Mouse (Mus musculus) regulatory T cell (primary cell): Measurements from ENCODE around the gene BC055324.
"Not testable (repeated sequence)": the region's sequence is repeated elsewhere in the genome, so short reads cannot be mapped to it uniquely, and the experiment has no call there.

Source experiments
- in situ Hi-C: fragments of 300-600 bp; cut with MboI, MseI; formaldehyde crosslinking; loops from one replicate; pipeline ENCODE4 v1.15.1; 2025; ENCODE audit warnings: high pct_unique_total_duplicates

BC055324 gene

GRCm38 (mm10) chr1:163994721-163995608 is at the start of gene BC055324, which contains the start of gene Mettl18:
BC055324 (minus strand) TSS chr1:163994796.
Mettl18 (plus strand) TSS chr1:163994889.
- in situ Hi-C loops, result loop anchor here (5.0 kb wide), 1 partner anchor 72 kb away; no protein-coding TSS in a partner anchor

- in situ Hi-C loops, result loop anchor here (25.0 kb wide), 1 partner anchor 744 kb away; the partner anchor contains the start of gene Dpt
These were observed 49.0 kb upstream of the BC055324 start for GRCm38 (mm10) chr1:164043549-164043948.

- in situ Hi-C loops, result loop anchor here (25.0 kb wide), 1 partner anchor 747 kb away; the partner anchor contains the start of gene Dpt
These were observed 46.0 kb upstream of the BC055324 start for GRCm38 (mm10) chr1:164040385-164041135.

DNA sequence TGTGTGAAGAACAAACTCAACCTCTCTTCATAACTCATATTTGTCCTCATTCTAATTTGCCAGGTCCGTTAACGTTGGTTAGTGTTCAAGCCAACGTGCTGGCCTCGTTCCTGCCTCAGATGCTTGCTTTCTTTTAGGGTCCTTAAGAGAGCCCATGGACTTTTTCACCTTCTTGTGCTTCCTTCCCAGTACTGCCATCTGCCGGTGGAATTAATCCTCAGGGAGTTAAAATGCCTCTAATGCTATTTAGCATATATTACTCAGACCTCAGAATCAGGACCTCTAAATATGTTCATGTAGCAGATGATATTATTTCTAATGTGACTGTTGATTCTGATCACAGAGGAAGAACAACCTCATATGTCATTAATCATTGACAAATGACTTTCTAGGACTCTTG is 32.8 kb upstream of the BC055324 start:
- in situ Hi-C loops, result loop anchor here (5.0 to 25.0 kb wide), 2 partner anchors 110 to 760 kb away; partner anchors contain the start of gene Dpt

DNA sequence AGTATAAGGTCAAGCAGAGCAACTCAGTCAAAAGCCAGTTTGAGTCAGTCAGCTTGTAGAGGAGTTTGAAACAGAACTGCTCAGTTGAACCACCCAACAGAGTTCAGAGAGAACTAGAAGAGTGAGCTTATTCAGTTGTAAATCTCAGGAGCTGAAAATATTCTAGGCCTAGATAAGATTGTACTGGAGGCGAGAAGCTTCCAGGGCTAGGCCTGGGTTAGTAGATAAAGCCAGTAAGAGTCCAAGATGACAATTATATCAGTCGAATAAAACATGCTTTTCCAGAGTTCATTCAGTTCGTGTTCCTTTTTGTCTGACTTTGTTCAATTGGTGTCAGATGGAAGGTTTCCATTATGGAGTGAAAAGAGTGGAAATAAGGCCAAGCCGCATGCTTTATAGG is 31.1 kb upstream of the BC055324 start:
- in situ Hi-C loops, result loop anchor here (5.0 to 25.0 kb wide), 2 partner anchors 112 to 762 kb away; partner anchors contain the start of gene Dpt

DNA sequence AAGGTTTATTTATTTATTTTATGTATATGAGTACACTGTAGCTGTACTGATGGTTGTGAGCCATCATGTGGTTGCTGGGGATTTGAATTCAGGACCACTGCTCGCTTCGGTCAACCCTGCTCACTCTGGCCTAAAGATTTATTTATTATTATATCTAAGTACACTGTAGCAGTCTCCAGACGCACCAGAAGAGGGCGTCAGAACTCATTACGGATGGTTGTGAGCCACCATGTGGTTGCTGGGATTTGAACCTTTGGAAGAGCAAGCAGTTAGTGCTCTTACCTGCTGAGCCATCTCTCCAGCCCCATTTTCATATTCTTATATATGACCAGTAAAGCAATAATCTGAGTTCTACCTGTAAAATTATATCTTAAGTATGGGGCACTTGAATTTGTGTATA is 27.5 kb upstream of the BC055324 start:
- in situ Hi-C loops, result not testable (repeated sequence)

DNA sequence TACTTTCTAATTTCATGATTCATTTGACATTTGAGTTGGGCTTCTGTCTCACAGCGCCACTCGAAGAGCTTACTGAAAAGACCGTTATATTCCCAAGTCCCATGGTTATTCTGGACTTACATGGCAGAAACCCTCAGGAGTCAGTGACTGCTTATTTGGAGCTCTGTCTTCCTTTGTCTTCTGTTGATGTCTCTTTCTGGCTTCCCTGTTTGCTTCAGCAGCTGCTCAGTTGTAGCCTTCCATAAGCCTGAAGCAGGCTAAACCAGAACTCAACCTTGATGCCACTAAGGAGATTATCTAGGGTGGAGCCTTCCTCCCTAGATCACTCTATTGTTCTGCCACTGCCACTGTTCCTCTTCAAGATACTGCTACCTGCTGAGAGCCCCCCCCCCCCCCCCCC is 26.1 kb upstream of the BC055324 start:
- in situ Hi-C loops, result not testable (repeated sequence)

GRCm38 (mm10) chr1:164019789-164020188 is 25.2 kb upstream of the BC055324 start:
- in situ Hi-C loops, result no loop called here

- in situ Hi-C loops, result no loop called here
These were observed 23.8 kb upstream of the BC055324 start for GRCm38 (mm10) chr1:164018221-164018896.

GRCm38 (mm10) chr1:164014616-164015015 is 20.0 kb upstream of the BC055324 start:
- in situ Hi-C loops, result no loop called here

GRCm38 (mm10) chr1:164009235-164009634 is 14.6 kb upstream of the BC055324 start:
- in situ Hi-C loops, result no loop called here

DNA sequence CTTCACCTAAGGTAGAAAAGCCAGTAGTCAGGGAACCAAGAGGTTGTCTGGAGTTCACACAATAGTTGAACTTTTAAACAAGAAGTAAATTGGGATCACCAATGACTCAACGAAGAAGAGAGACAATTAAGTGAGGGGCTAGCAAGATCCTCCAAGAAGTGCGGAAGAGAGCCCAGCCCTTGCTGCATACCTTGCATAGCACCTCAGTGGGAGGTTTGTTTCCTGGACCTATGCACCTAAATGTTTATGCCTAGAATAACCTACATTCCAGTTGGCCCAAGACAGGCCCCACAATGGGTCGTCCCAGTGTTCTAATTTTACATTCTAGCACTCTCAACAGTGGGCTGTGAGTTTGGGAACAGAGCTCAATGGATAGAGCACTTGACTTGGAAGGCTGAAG is 9.7 kb upstream of the BC055324 start:
- in situ Hi-C loops, result no loop called here

- in situ Hi-C loops, result no loop called here
These were observed 7.3 kb upstream of the BC055324 start for GRCm38 (mm10) chr1:164001831-164002452.

DNA sequence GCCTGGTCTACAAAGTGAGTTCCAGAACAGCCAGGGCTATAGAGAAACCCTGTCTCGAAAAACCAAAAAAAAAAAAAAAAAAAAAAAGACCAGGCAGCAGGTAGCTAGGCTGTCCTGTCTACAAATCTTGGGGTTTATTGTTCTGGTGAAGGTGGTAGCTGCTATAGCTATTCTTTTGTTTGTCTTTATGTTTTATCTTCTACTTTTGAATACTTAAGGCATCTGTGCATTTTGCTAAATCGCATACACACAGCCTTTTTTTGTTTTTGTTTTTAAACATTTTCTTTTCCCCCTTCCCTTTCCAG is 965 bp upstream of the BC055324 start:
- in situ Hi-C loops, result loop anchor here (5.0 kb wide), 1 partner anchor 72 kb away; no protein-coding TSS in a partner anchor

GRCm38 (mm10) chr1:163994173-163994720 is 349 bp downstream of the BC055324 start:
- in situ Hi-C loops, result no loop called here

GRCm38 (mm10) chr1:163992371-163992770 is 2.2 kb downstream of the BC055324 start:
- in situ Hi-C loops, result no loop called here

DNA sequence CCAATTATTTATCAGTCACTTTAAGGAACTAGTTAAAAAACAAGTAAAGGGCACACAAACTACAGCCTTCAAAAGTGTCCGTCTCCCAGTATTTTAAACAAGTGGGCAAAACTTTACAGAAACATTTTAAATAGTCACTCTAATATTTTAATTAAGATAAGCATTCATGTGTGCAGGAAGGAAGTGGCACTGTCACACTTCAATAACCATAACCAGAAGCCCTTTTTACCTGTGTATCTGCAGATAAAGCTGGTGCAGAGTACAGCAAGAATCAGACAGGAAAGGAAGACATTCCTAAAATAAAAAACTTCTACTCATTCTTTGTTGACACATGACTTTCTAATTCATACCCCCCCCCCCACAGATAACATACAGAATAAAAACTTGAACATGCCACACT is 18.1 kb downstream of the BC055324 start:
- in situ Hi-C loops, result no loop called here

- in situ Hi-C loops, result no loop called here
These were observed 19.5 kb downstream of the BC055324 start for GRCm38 (mm10) chr1:163975088-163975487.

DNA sequence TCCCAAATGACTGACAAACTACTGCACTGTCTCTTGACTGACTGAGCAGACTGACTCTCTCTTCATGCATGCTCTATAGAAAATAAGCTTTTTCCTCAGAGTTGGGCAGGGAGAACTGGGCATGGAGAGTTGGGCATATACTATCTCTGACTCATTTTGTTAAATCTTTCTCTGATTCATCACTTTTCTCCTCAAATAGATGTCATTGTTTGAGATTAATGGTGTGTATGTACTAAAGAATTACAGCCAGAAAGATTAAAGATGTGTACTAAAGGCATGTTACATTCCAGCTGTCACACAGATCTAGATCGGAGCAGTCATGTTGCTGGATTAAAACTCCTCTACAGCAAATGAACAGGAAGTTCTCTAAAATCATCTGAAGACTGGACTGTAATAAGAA is 20.1 kb downstream of the BC055324 start:
- in situ Hi-C loops, result no loop called here

- in situ Hi-C loops, result no loop called here
These were observed 30.4 kb downstream of the BC055324 start for GRCm38 (mm10) chr1:163964008-163964689.
